Comparison of ENCODE assay signal across 22 mouse cellular contexts in genomic region chr10:122025198-122025597, GRCm38 (mm10). TPM values are rescaled to one million over a fixed set of nuclear protein-coding genes. Genes with fewer than 3 reads are reported as not detected.
DNase-seq lines count a peak whose midpoint lies in the region; ATAC-seq and TF ChIP-seq lines count a peak whose summit lies in the region.
"Had no signal": no experiment of that assay in that cellular context is flagged by ENCODE, and none has a peak within 500 bp of the region (broad histone marks: within the 10 kb centered on the region; RNA-seq: fewer than 3 reads in every experiment).

No protein-coding gene starts in this region.

- TF ChIP-seq POLR2A in heart, adult 2 months (IDR thresholded peaks at IDR 0.05; ENCODE audit: insufficient read depth, low read depth, low read length), result no peak
- no peak for TF ChIP-seq POLR2A in brain, embryonic 14.5 days (IDR thresholded peaks at IDR 0.05; ENCODE audit: borderline replicate concordance, extremely low read depth, insufficient read depth, insufficient read length, poor library complexity, severe bottlenecking)

- no peaks in the 10 kb centered on the region; the same call in 1 of the 2 replicates for H3K27me3 ChIP-seq in heart, adult 2 months (ENCODE audit: control insufficient read depth, insufficient read depth, low read length)
- no peaks in the 10 kb centered on the region for H3K27me3 ChIP-seq in forebrain, embryonic 16.5 days (replicated peaks; ENCODE audit: control insufficient read depth, insufficient read depth, low read length)
- peaks cover 21% of the 10 kb centered on the region for H3K27me3 ChIP-seq in heart, embryonic 16.5 days (ENCODE audit: control insufficient read depth, insufficient read depth, low read length)
- H3K27me3 ChIP-seq in intestine, postnatal 0 days (replicated peaks; ENCODE audit: control insufficient read depth, insufficient read depth, low read length), result no peaks in the 10 kb centered on the region
- H3K27me3 ChIP-seq: midbrain, embryonic 12.5 days had no signal

- no peaks in the 10 kb centered on the region for H3K79me2 ChIP-seq in heart, adult 2 months (replicated peaks; ENCODE audit: control insufficient read depth, insufficient read depth, low read length)

- TF ChIP-seq CTCF in heart, adult 2 months (IDR thresholded peaks at IDR 0.05), result no peak
- TF ChIP-seq CTCF in brain, embryonic 14.5 days (IDR thresholded peaks at IDR 0.05; ENCODE audit: borderline replicate concordance, extremely low read depth, insufficient read depth, insufficient read length), result no peak
- no peak for TF ChIP-seq CTCF in intestine, postnatal 0 days (IDR thresholded peaks at IDR 0.05; ENCODE audit: low read depth)

- ATAC-seq in forebrain, embryonic 16.5 days, result peak; percentile 87
- ATAC-seq in heart, embryonic 16.5 days (replicated peaks; ENCODE audit: extremely low read depth, insufficient read depth, low FRiP score), result peak; percentile 95
- ATAC-seq in intestine, postnatal 0 days, result no peak

- 0 out of 2 replicates have a peak, but pooled peaks have one; percentile 18 for TF ChIP-seq EP300 in heart, adult 2 months (IDR thresholded peaks at IDR 0.05; ENCODE audit: insufficient read depth, low read depth, low read length)

- DNase-seq in heart, adult 2 months, result no peak
- DNase-seq in heart, adult 8-10 months (ENCODE audit: low spot score), result no peak
- DNase-seq in brain, embryonic 14.5 days (ENCODE audit: low read depth), result peak; percentile 65
- DNase-seq in frontal cortex, postnatal 25 days (ENCODE audit: low spot score in 2 of 2), result no peak
- DNase-seq: adrenal gland, adult 8-10 months; cerebellum, adult 2 months; cerebellum, postnatal 36 days; gastrocnemius, postnatal 25 days; kidney, adult 8-10 months; kidney, postnatal 14 days; lung, postnatal 14 days; thymus, adult 2 months; thymus, postnatal 4 days had no signal

- no peak overlapping the region for H3K4me3 ChIP-seq in heart, adult 2 months
- no peak overlapping the region for H3K4me3 ChIP-seq in forebrain, embryonic 16.5 days (replicated peaks; ENCODE audit: low read length)
- no peak overlapping the region for H3K4me3 ChIP-seq in heart, embryonic 16.5 days (ENCODE audit: low read length)
- H3K4me3 ChIP-seq in intestine, postnatal 0 days (ENCODE audit: low read depth, low read length), result no peak overlapping the region
- H3K4me3 ChIP-seq: embryonic facial prominence, embryonic 10.5 days; midbrain, embryonic 12.5 days had no signal

- H3K9ac ChIP-seq in heart, adult 2 months (ENCODE audit: low read depth, low read length), result no peak overlapping the region
- H3K9ac ChIP-seq in forebrain, embryonic 16.5 days (replicated peaks; ENCODE audit: low read depth, low read length), result no peak overlapping the region
- no peak overlapping the region for H3K9ac ChIP-seq in heart, embryonic 16.5 days (ENCODE audit: low read length)
- H3K9ac ChIP-seq in intestine, postnatal 0 days (ENCODE audit: low read depth, low read length), result no peak overlapping the region
- H3K9ac ChIP-seq: hindbrain, embryonic 14.5 days; midbrain, embryonic 12.5 days had no signal

- no peaks in the 10 kb centered on the region for H3K9me3 ChIP-seq in forebrain, embryonic 16.5 days (ENCODE audit: control insufficient read depth, low read length)
- peaks cover 5% of the 10 kb centered on the region for H3K9me3 ChIP-seq in heart, embryonic 16.5 days (replicated peaks; ENCODE audit: control insufficient read depth, low read length)
- no peaks in the 10 kb centered on the region for H3K9me3 ChIP-seq in intestine, postnatal 0 days (ENCODE audit: control insufficient read depth)

- 53% methylated on average over 6 of the region's 6 CpGs for WGBS in heart, adult 2 months
- WGBS in forebrain, embryonic 16.5 days, result 63% methylated on average over 6 of the region's 6 CpGs
- WGBS in heart, embryonic 16.5 days, result 26% methylated on average over 6 of the region's 6 CpGs
- WGBS in intestine, postnatal 0 days, result 74% methylated on average over 6 of the region's 6 CpGs

- no peak overlapping the region for H3K4me2 ChIP-seq in forebrain, embryonic 16.5 days (ENCODE audit: low read length)
- H3K4me2 ChIP-seq in heart, embryonic 16.5 days (ENCODE audit: low read depth, low read length), result 0 out of 2 replicates have a peak overlapping the region, but pooled peaks have one; percentile 31
- no peak overlapping the region for H3K4me2 ChIP-seq in intestine, postnatal 0 days (replicated peaks; ENCODE audit: low read depth)
- H3K4me2 ChIP-seq: hindbrain, embryonic 14.5 days; midbrain, embryonic 12.5 days had no signal

- H3K36me3 ChIP-seq in heart, adult 2 months (ENCODE audit: control insufficient read depth, insufficient read depth, low read length), result no peaks in the 10 kb centered on the region
- H3K36me3 ChIP-seq in forebrain, embryonic 16.5 days (ENCODE audit: control insufficient read depth, insufficient read depth), result no peaks in the 10 kb centered on the region; the same call in 1 of the 2 replicates
- H3K36me3 ChIP-seq in heart, embryonic 16.5 days (ENCODE audit: control insufficient read depth, insufficient read depth), result no peaks in the 10 kb centered on the region
- peaks cover 7% of the 10 kb centered on the region; the same call in 1 of the 2 replicates for H3K36me3 ChIP-seq in intestine, postnatal 0 days (ENCODE audit: control insufficient read depth, insufficient read depth)

- H3K4me1 ChIP-seq in heart, adult 2 months (ENCODE audit: control insufficient read depth, insufficient read depth, low read length), result no peaks in the 10 kb centered on the region; the same call in 1 of the 2 replicates
- peaks cover 15% of the 10 kb centered on the region for H3K4me1 ChIP-seq in forebrain, embryonic 16.5 days (replicated peaks; ENCODE audit: control insufficient read depth, insufficient read depth, low read length)
- peaks cover 17% of the 10 kb centered on the region for H3K4me1 ChIP-seq in heart, embryonic 16.5 days (ENCODE audit: control insufficient read depth, insufficient read depth, low read length)
- H3K4me1 ChIP-seq in intestine, postnatal 0 days (replicated peaks; ENCODE audit: control insufficient read depth, insufficient read depth, low read length), result 0 out of 2 replicates have a peak, but pooled peaks cover 5% of the 10 kb centered on the region
- H3K4me1 ChIP-seq: embryonic facial prominence, embryonic 10.5 days; midbrain, embryonic 12.5 days had no signal

- intact Hi-C loops in heart, adult 2 months (cut with DNase I), result loop anchor here (5.0 kb wide), 1 partner anchor 33 kb away; no protein-coding TSS in a partner anchor

- no peak overlapping the region for H3K27ac ChIP-seq in heart, adult 2 months
- H3K27ac ChIP-seq in forebrain, embryonic 16.5 days (ENCODE audit: low read length), result peak overlapping the region; percentile 50; the same call in 1 of the 2 replicates
- H3K27ac ChIP-seq in heart, embryonic 16.5 days (ENCODE audit: low read length), result no peak overlapping the region
- no peak overlapping the region for H3K27ac ChIP-seq in intestine, postnatal 0 days (ENCODE audit: low read depth, low read length)
- H3K27ac ChIP-seq: embryonic facial prominence, embryonic 10.5 days; hindbrain, embryonic 14.5 days; midbrain, embryonic 12.5 days; stomach, postnatal 0 days had no signal

RNA-seq across cellular contexts. Expression of gene Srgap1, which starts 21.9 kb away (rescaled TPM):
- total RNA-seq in heart, adult 2 months (2021), result 1 to 10 TPM; 1.1 to 2.1 TPM
- polyA plus RNA-seq in heart, adult 2 months (2012; rRNA removed), result 1.3 and 1.9 TPM in 2 replicates
- 1 to 10 TPM; 1.1 to 1.8 (median 1.5) TPM for total RNA-seq in heart, adult 8-10 months (2022)
- 40.7 and 67.1 TPM in 2 replicates for polyA plus RNA-seq in brain, embryonic 14.5 days (2012; rRNA removed)
- polyA plus RNA-seq in forebrain, embryonic 16.5 days (2015; fragmentation: Nextera tagmentation; extraction: Ambion mirVana), result 29.9 and 32.0 TPM in 2 replicates
- polyA plus RNA-seq in heart, embryonic 16.5 days (2015; fragmentation: Nextera tagmentation; extraction: Ambion mirVana), result 6.8 and 7.1 TPM in 2 replicates
- polyA plus RNA-seq in intestine, postnatal 0 days (2015; fragmentation: Nextera tagmentation; extraction: Ambion mirVana), result 2.6 and 3.3 TPM in 2 replicates
- total RNA-seq: MEL; monocyte, adult 5-6 weeks had no signal
